Mouse (Mus musculus) hindbrain, embryonic 15.5 days (tissue): Measurements from ENCODE around the gene S1pr4. TPM values are rescaled to one million over a fixed set of nuclear protein-coding genes. Genes with fewer than 3 reads are reported as not detected.

ENCODE experiments used
- ATAC-seq: fragments of 200-750 bp; cut with Nextera tagmentation; 2 replicates; pipeline ENCODE4 v1.8.0; 2017; ENCODE audit warnings: low read depth, moderate number of reproducible peaks, moderate TSS enrichment; ENCODE audit not compliant: low FRiP score
- H3K27ac ChIP-seq: fragments of 300-500 bp; sonication (generic); replicated peaks from 2 replicates; pipeline ENCODE4 v1.5.1; 2015; ENCODE audit warnings: mild to moderate bottlenecking, inconsistent platforms
- H3K27me3 ChIP-seq: fragments of 300-500 bp; sonication (generic); 2 replicates; pipeline ENCODE4 v1.6.1; 2015; ENCODE audit warnings: control low read depth, inconsistent platforms
- H3K36me3 ChIP-seq: fragments of 300-500 bp; sonication (generic); 2 replicates; pipeline ENCODE4 v1.6.1; 2015; ENCODE audit warnings: control low read depth, inconsistent platforms
- H3K4me1 ChIP-seq: fragments of 300-500 bp; sonication (generic); replicated peaks from 2 replicates; pipeline ENCODE4 v1.6.1; 2015; ENCODE audit warnings: control low read depth, inconsistent platforms
- H3K4me2 ChIP-seq: fragments of 300-500 bp; sonication (generic); 2 replicates; pipeline ENCODE4 v1.6.1; 2015; ENCODE audit warnings: moderate library complexity, mild to moderate bottlenecking, inconsistent platforms
- H3K4me3 ChIP-seq: fragments of 300-500 bp; sonication (generic); 2 replicates; pipeline ENCODE4 v1.5.1; 2015; ENCODE audit warnings: mild to moderate bottlenecking, inconsistent platforms
- H3K9ac ChIP-seq: fragments of 300-500 bp; sonication (generic); 2 replicates; pipeline ENCODE4 v1.6.1; 2015; ENCODE audit warnings: inconsistent platforms
- H3K9me3 ChIP-seq: fragments of 300-500 bp; sonication (generic); 2 replicates; pipeline ENCODE4 v1.6.1; 2016; ENCODE audit warnings: control low read depth, inconsistent platforms
- WGBS: fragments of 180-500 bp; shearing (Covaris S2); methylation state at CpG from one replicate; pipeline ENCODE4 v1.1.7; 2015; 5-methylcytosine and 5-hydroxymethylcytosine counted together
- polyA plus RNA-seq: library from polyadenylated mRNA; unstranded; fragments of >200 nt; fragmentation: Nextera tagmentation; extraction: Ambion mirVana; gene quantifications from 2 replicates; pipeline ENCODE4 v1.2.1, GENCODE M21; 2015

The S1pr4 gene
- polyA plus RNA-seq, 1 experiment from 2014 or later = 0.86 TPM

GRCm38 (mm10) chr10:81537429-81537828 is 37.5 kb upstream of the S1pr4 start:
- peaks cover 17% of the 10 kb centered on the region for H3K4me1 ChIP-seq
- ATAC-seq = no peak
- H3K27me3 ChIP-seq = no peaks in the 10 kb centered on the region
- no peaks in the 10 kb centered on the region for H3K36me3 ChIP-seq
- no peak overlapping the region for H3K27ac ChIP-seq
- WGBS = 95% methylated on average over 2 of the region's 2 CpGs
- H3K9ac ChIP-seq = no peak overlapping the region
- H3K4me3 ChIP-seq = no peak overlapping the region
- no peaks in the 10 kb centered on the region for H3K9me3 ChIP-seq
- H3K4me2 ChIP-seq = no peak overlapping the region

GRCm38 (mm10) chr10:81536734-81537133 is 36.8 kb upstream of the S1pr4 start:
- Histone ChIP-seq H3K4me2 (no peak overlapping the region), H3K27me3 (no peaks in the 10 kb centered on the region), H3K9ac (no peak overlapping the region), H3K4me3 (no peak overlapping the region), H3K4me1 (peaks cover 10% of the 10 kb centered on the region), H3K36me3 (no peaks in the 10 kb centered on the region), H3K27ac (no peak overlapping the region), H3K9me3 (no peaks in the 10 kb centered on the region)
- no peak for ATAC-seq
- 84% methylated on average over 6 of the region's 6 CpGs for WGBS

GRCm38 (mm10) chr10:81534826-81535225 is 34.9 kb upstream of the S1pr4 start:
- no peak for ATAC-seq
- no peaks in the 10 kb centered on the region for H3K4me1 ChIP-seq
- H3K4me3 ChIP-seq = no peak overlapping the region
- no peak overlapping the region for H3K4me2 ChIP-seq
- no peaks in the 10 kb centered on the region for H3K27me3 ChIP-seq
- no peaks in the 10 kb centered on the region for H3K9me3 ChIP-seq
- 67% methylated on average over 15 of the region's 16 CpGs for WGBS
- H3K9ac ChIP-seq = no peak overlapping the region
- peaks cover 13% of the 10 kb centered on the region for H3K36me3 ChIP-seq
- no peak overlapping the region for H3K27ac ChIP-seq

DNA sequence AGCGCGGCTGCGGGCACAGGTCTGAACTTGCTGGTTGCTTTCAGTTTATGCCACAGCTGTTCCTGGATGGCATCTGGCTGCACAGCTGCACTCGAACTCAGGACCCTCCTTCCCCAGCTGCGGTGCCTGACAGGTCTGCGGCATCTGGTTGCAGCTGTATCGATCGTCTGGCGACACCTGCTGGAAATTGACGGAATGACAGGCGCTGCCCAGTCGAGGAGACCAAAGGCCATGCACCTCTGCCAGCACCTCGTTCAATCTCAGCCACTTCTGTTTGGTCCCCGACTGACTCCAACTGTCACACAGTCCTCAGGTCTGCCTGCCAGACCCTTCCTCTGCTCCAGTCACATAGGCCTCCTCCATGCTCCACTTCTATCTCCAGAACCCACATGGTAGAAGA is 26.8 kb upstream of the S1pr4 start:
- H3K27ac ChIP-seq = no peak overlapping the region
- H3K9ac ChIP-seq = no peak overlapping the region
- H3K27me3 ChIP-seq = peaks cover 8% of the 10 kb centered on the region; the same call in 1 of the 2 replicates
- no peaks in the 10 kb centered on the region for H3K9me3 ChIP-seq
- ATAC-seq = no peak
- H3K4me1 ChIP-seq = no peaks in the 10 kb centered on the region
- peaks cover 23% of the 10 kb centered on the region for H3K36me3 ChIP-seq
- WGBS = 14% methylated on average over 14 of the region's 14 CpGs
- no peak overlapping the region for H3K4me2 ChIP-seq
- no peak overlapping the region for H3K4me3 ChIP-seq

DNA sequence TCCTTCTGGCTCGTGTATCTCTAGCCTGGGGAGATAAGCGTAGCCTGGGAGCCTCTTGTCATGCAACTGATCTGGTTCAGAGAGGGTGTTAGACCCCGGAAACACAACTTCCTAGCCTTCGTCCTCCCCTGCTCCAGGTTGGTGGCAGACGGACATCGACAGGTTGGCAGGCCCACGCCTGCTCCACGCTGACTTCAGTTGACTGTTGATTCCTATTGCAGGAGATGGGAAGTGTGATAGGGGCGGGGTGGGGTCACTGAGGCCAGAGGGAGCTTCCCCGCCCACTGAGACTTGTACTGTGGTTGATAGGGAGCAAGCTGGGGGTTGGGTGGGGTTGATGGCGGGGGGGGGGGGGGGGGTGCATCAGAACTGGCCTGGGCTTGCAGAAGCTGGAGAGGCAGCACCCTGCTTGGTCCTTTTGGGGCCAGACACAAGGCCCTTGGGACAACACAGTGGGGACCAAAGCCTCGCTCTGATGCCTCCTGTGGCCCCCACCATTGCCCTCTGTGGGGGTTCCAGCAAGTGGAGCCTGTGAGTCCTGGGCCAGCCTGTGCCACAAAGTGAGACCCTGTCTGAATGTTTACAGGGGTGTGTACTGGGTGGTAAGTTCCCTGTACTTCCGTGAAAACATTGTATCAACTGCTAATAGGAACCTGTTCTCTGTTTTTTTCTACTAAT is 25.2 kb upstream of the S1pr4 start:
- Histone ChIP-seq H3K27me3 (peaks cover 8% of the 10 kb centered on the region; the same call in 1 of the 2 replicates), H3K4me2 (no peak overlapping the region), H3K36me3 (peaks cover 14% of the 10 kb centered on the region), H3K4me3 (no peak overlapping the region), H3K4me1 (no peaks in the 10 kb centered on the region), H3K9me3 (no peaks in the 10 kb centered on the region), H3K9ac (no peak overlapping the region), H3K27ac (no peak overlapping the region)
- ATAC-seq = no peak
- 69% methylated on average over 12 of the region's 13 CpGs for WGBS

DNA sequence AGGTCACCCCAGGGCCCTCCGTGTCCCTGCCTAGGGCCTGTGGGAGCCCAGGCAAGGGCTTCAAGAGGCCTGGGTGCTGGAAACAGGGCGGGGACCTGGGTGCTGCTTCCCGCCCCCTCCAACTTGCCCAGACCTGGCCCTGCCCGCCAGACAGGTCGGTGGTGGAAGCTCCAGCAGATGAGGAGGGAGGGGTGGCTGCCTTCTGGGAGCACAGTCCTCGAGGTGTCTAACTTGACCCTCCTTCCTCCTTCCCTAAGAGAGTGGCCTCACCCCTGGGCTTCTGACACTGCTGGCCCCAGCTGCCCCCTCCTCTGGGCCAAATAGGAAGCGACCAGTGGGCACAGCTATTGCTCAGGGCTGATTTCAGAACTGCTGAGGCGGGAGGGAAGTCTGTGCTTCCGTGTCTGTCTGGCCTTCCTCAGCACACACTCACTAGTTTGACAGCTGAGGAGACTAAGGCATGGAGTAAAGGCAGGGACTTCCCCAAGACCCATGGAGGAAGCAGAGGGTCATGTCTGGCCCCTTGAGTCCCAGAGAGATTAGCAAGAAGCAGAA is 24.2 kb upstream of the S1pr4 start, which contains the start of gene Gna15:
Gene Gna15 (minus strand): TSS at position 175 of the 555 bp plus-strand sequence.
- H3K27me3 ChIP-seq = peaks cover 8% of the 10 kb centered on the region; the same call in 1 of the 2 replicates
- H3K4me1 ChIP-seq = no peaks in the 10 kb centered on the region
- H3K27ac ChIP-seq = no peak within 1 kb of the TSS
- 29% methylated on average over 9 of the region's 9 CpGs for WGBS
- peaks cover 5% of the 10 kb centered on the region for H3K36me3 ChIP-seq
- no peaks in the 10 kb centered on the region for H3K9me3 ChIP-seq
- no peak within 1 kb of the TSS for H3K9ac ChIP-seq
- no peak within 1 kb of the TSS for H3K4me2 ChIP-seq
- ATAC-seq = no peak
- H3K4me3 ChIP-seq = no peak within 1 kb of the TSS

DNA sequence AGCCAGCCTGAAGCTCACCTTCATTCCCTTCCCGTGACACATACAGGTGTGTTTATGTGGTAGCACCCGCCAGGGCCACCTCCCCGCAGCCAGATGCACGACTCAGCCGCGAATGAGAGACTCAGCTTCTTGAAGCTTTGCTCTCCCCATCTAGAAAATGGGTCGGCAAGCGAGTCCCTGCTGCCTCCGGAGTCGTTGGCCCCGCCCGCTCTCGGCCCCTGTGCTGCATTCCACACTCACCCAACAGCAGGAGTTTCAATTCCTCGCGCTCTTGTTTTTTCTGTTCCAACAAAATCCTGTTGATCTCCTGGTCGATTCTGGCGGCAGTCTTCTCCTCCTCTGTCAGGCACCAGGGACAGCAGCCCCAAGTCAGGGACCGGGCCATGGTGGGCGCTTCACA is 23.6 kb upstream of the S1pr4 start:
- H3K36me3 ChIP-seq = peaks cover under 1% of the 10 kb centered on the region
- ATAC-seq = no peak
- no peak overlapping the region for H3K9ac ChIP-seq
- no peaks in the 10 kb centered on the region for H3K9me3 ChIP-seq
- H3K27ac ChIP-seq = no peak overlapping the region
- no peak overlapping the region for H3K4me3 ChIP-seq
- 22% methylated on average over 19 of the region's 19 CpGs for WGBS
- no peaks in the 10 kb centered on the region for H3K4me1 ChIP-seq
- no peak overlapping the region for H3K4me2 ChIP-seq
- H3K27me3 ChIP-seq = peaks cover 8% of the 10 kb centered on the region; the same call in 1 of the 2 replicates

- H3K9me3 ChIP-seq = no peaks in the 10 kb centered on the region
- no peak overlapping the region for H3K27ac ChIP-seq
- no peaks in the 10 kb centered on the region for H3K4me1 ChIP-seq
- H3K4me3 ChIP-seq = no peak overlapping the region
- peaks cover 8% of the 10 kb centered on the region; the same call in 1 of the 2 replicates for H3K27me3 ChIP-seq
- no peak for ATAC-seq
- H3K36me3 ChIP-seq = no peaks in the 10 kb centered on the region
- whole genome bisulfite sequencing = 76% methylated on average over 6 of the region's 6 CpGs
- H3K9ac ChIP-seq = no peak overlapping the region
- no peak overlapping the region for H3K4me2 ChIP-seq
These were observed 23.2 kb upstream of the S1pr4 start for GRCm38 (mm10) chr10:81523142-81523541.

DNA sequence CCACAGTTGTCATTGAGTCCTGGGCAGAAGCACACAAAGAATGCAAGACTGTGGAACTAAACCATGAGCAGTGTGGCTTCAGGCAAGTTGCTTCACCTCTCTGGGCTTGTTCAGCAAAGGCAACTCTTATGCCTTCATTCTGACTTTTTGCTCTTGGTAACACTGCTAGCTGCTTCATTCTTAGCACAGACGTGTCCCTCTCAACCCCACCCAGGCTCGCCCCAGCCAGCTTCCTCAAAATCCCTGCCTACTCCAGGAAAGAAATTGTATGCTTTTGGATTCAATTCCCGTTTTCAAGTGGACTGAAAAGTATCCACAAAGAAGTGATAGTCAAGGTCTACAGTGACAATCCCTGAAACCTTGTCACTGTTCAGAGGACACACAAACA is 20.0 kb upstream of the S1pr4 start:
- H3K27me3 ChIP-seq = peaks cover 8% of the 10 kb centered on the region; the same call in 1 of the 2 replicates
- H3K4me1 ChIP-seq = no peaks in the 10 kb centered on the region
- no peak overlapping the region for H3K4me2 ChIP-seq
- no peak overlapping the region for H3K9ac ChIP-seq
- H3K27ac ChIP-seq = no peak overlapping the region
- ATAC-seq = no peak
- no peak overlapping the region for H3K4me3 ChIP-seq
- WGBS = 73% methylated on average over 3 of the region's 3 CpGs
- H3K9me3 ChIP-seq = no peaks in the 10 kb centered on the region
- H3K36me3 ChIP-seq = no peaks in the 10 kb centered on the region

DNA sequence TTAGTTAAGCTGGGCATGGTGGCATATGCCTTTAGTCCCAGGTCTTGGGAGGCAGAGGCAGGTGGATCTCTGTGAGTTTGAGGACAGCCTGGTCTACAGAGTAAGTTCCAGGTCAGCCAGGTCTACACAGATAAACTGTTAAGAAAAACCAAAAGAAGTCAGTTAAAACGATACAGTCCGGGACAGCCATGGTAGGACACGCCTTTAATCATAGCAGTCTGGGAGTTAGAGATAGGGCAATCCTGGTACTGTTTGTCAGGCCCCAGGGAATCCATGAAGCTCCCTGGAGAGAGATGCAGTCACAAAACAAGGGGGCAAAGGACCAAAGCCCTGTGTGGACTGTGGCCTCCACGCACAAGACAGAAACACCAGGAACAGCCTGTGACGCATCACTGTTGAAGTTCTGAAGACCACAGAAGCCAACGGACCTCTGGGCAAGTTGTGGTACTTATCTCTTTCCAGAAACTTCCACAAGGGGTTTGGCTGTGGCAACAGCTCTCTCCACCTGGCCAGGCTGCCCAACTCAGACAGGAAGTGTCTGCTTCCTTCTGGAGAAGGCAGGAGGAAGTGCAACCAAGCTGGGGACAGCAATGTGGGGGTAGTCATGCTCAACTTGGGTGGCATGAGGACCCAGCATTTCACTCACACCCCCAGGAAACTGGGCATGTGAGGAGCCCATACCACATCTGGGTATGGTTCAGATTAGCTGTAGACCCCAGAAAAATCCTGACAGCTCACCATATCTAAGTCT is 19.5 kb upstream of the S1pr4 start:
- Histone ChIP-seq H3K9me3 (no peaks in the 10 kb centered on the region), H3K4me3 (no peak overlapping the region), H3K4me2 (no peak overlapping the region), H3K27ac (no peak overlapping the region), H3K27me3 (peaks cover 8% of the 10 kb centered on the region; the same call in 1 of the 2 replicates), H3K4me1 (no peaks in the 10 kb centered on the region), H3K9ac (no peak overlapping the region), H3K36me3 (no peaks in the 10 kb centered on the region)
- no peak for ATAC-seq
- 86% methylated on average over 6 of the region's 6 CpGs for WGBS

GRCm38 (mm10) chr10:81518546-81518945 is 18.6 kb upstream of the S1pr4 start:
- Histone ChIP-seq H3K27me3 (peaks cover 6% of the 10 kb centered on the region; the same call in 1 of the 2 replicates), H3K4me1 (no peaks in the 10 kb centered on the region), H3K4me3 (no peak overlapping the region), H3K36me3 (no peaks in the 10 kb centered on the region), H3K4me2 (no peak overlapping the region), H3K27ac (no peak overlapping the region), H3K9ac (no peak overlapping the region), H3K9me3 (no peaks in the 10 kb centered on the region)
- ATAC-seq = no peak; the same call in 1 of the 2 replicates
- 15% methylated on average over 4 of the region's 4 CpGs for WGBS

- WGBS = 84% methylated on average over 8 of the region's 8 CpGs
- Histone ChIP-seq H3K27ac (no peak overlapping the region), H3K9ac (no peak overlapping the region), H3K9me3 (no peaks in the 10 kb centered on the region), H3K36me3 (no peaks in the 10 kb centered on the region), H3K4me1 (no peaks in the 10 kb centered on the region), H3K4me3 (no peak overlapping the region), H3K4me2 (no peak overlapping the region), H3K27me3 (no peaks in the 10 kb centered on the region)
- no peak for ATAC-seq
These were observed 17.3 kb upstream of the S1pr4 start for GRCm38 (mm10) chr10:81517227-81517626.
